Mouse (Mus musculus) layer of hippocampus, postnatal 25 days (tissue): ENCODE measurements around the gene Gm11492. TPM values are rescaled to one million over a fixed set of nuclear protein-coding genes. Genes with fewer than 3 reads are reported as not detected.

Source experiments
- DNase-seq, 2 experiments: peaks; one replicate each; pipeline ENCODE4 v3.0.0; 2022; ENCODE audit warnings: mixed read lengths in 2 of 2, low spot score in 1 of 2; ENCODE audit errors: extremely low spot score in 1 of 2
- total RNA-seq, 2 experiments: library from RNA; stranded (reverse); gene quantifications; 2 replicates each; pipeline ENCODE4 v1.2.3; 2021

The Gm11492 gene
- total RNA-seq, result not detected

DNA sequence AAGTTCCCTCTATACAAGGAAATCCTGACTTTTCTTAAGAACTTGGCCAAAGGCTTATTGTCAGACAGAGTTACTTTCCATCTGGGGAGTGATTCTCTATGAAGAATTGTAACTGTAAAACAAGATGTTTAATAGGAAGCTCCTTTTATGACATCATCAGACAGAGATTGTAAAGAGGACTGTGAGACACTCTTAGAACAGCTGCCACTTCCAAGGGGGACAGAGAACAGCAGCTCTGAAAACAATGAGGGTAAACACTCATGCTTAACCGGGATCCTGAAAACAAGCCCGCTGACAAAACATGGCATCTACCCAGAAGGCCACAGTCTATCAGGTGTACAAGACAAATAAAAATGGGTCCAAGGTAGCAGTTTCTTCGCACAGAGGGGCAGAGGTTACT lies at the start of gene Gm11492:
Gene Gm11492, plus strand, starts transcription at position 153 of the 400 bp plus-strand sequence.
- no peak for DNase-seq

DNA sequence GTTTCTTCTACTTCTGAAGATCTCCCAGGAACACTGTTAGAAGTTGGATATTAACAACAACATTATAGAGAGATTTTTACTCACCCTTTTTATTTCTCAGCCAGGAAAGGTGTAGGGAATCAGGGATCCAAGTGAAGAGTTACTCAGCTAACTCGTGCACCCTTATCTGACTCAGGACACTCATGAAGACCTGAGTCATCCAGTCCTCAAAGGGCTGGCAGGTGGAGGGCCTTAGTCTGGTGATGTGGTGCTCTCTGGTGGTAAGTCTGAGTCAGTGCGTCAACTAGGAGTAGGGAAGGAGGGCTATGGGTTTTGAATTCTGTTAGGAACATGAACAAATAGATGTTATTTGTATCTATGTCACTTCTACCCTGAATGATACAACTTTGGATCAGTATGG lies 47.2 kb upstream of the Gm11492 start:
- DNase-seq, result no peak

DNA sequence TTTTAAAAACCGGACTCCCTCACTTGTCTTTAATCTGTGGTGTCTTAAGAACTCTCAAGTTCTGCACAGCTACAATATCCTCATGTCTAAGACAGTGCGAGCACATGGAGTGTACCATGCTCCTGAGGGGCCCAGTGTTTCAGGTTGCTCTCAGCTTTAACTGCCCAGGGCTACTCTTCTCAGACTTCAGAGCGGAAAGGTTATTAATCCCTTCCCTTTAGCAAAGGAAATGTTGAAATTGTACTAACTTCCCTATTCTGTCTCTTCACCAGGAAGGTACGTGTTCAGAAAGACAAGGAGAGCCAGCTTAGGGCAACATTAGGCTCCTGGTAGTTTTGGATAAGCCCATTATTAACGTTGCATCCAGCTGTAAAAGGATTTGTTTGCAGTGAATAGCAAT lies 43.0 kb upstream of the Gm11492 start:
- no peak for DNase-seq

DNA sequence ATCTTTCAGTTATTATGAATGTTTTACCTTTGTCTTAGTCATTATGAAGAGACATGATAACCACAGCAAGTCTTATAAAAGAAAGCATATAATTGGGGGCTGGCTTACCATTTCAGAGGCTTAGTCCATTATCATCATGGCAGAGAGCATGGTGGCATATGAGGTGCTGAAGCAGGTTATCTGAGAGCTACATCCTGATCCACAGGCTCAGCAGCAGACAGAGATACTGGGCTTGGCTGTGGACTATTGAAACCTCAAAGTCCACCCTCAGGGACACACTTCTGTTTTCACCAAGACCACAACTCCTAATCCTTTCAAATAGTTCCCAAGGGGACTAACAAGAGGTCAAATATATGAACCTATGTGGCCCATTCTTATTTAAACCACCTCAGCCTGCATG lies 42.5 kb upstream of the Gm11492 start:
- no peak for DNase-seq

DNA sequence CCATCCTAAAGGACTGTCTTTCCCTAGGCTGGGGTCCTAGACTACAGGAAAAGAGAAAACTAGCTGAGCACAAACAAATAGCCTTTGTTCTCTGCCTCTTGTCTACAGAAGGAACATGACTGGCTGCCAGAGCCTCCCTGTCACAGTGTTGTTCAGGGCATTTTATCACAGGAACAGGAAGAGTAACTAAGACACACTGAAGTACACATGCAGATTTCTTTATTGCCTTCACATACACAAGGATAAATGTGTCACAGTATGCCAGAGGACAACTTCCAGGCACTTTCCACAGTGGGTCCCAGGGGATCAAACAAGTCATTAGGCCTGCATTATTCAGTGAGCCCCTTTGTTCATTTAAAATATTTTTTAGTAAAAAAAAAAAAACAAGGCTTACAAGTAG lies 41.7 kb upstream of the Gm11492 start:
- no peak for DNase-seq

DNA sequence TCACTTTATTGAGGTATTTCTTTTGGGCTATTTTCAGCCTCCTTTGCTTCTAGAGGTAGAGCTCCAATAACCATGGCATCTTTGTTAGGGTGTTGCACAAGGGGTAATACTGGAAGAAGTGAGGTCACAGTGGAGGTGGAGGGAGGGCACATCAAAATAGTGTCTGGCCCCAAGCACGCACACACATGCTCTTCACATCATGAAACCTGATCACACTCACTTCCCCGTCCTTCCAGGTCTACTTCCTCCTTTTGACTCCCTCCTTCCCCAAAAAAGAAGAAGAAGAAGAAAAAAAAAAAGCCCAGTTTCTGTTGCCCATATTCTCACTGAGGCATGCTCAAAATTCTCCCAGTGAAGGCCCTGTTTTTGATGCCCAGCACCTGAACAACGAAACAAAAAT lies 39.1 kb upstream of the Gm11492 start:
- no peak for DNase-seq

DNA sequence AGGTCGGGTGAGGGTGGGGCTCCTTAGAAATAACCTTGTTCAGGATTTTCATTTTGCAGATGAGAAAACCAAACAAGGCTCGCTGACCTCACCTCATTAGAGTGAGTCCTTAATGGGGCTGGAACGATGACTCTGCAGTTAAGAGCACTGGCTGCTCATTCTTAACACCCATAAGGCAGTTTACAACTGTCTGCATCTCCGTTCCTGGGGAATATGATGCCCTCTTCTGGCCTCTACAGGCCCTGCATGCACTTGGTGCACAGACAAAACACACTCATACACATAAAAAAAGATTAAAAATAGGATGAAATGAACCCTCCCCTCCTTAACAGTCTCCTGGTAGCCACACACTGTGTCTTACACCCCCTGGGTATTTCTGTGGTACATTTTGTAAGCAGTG lies 38.5 kb upstream of the Gm11492 start:
- no peak for DNase-seq

DNA sequence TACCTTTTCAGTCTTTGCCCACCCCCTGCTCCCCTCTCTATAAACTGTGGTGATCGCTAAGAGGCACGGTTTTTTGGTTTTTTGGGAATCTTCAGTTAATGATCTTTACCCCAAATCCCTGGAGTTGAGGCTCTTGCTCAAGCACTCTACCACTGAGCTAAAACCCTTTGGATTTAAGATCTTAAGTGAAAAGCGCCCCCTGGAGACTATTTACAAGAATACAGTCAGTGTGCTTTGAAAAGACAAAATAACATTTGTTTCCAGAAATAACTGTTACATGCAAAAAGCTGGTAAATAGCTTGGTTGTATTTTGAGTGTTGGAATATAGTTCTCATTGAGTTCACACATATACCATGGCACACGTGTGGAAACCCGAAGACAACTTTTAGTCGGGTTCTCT lies 34.8 kb upstream of the Gm11492 start:
- no peak for DNase-seq

DNA sequence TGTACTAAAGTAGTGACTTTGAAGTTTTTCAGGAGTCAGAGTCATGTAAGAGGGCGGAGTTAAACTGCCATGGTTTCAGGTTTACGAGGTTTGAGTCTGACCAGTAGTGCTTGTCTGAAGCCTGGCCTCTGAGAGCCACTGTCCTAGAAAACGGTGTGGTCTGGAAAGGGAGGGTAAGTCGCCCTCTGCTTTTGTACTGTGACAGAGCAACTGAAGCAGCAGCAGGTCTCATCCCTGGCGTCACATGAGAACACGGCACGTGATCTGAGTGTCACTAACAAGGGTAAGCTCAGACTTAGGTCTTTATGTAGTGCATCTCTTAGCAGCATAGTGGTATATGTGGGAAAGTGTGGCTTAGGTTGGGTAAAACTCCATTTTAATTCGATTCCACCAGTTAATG lies 24.2 kb upstream of the Gm11492 start:
- DNase-seq, result no peak

DNA sequence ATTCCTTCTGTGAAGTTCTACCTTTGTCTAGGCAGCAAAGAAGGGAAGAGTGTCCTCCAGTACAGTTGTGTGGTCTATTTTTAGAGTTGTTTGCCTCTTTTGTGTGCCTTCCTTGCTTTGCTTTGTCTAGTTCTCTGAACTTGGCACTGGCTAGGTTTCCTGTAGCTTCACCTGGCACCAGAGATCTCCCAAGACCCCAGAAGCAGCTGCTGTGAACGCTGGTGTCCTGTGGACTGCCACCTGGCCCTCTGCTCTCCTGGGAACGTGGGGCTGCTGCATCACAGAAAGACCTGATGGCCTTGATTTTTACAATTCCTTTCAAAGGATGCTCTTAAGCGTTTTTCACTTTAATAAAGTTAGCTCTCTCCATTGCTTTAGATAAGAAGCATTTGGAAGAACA lies 23.5 kb upstream of the Gm11492 start:
- DNase-seq, result no peak

DNA sequence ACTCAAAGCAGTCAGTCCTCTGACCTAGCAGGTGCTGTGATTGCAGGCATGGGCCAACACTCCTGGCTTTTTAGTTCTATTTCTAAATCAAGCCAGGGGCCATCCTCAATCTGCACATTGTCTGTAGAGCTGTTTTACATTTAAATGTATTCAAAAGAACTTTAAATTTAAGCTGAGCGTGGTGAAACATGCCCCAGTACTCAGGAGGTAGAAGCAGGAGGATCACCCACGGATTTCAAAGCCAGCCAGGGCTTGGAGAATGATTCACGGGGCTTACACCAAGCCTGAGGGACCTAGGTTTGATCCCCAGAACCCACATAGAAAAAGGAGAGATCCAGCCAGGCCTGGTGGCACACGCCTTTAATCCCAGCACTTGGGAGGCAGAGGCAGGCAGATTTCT lies 13.1 kb upstream of the Gm11492 start:
- no peak for DNase-seq

DNA sequence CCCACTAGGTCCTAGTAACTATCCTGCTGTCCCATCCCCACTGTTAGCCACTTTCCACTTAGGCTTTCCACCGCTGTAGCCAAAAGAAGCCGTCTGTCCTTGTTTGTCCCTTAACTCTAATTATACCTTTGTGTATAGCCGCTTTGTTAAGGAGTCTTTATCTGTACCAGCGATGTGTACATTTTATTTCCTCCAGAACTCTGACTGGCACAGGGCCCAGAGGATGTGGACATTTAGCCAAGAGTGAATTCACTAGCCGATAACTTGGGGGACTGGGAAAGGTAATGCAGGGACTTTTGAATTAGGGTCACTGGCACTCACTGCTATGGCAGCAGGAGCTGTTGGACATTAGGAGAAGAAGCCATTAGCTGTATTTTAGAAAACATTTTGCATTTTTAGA lies 12.1 kb upstream of the Gm11492 start:
- no peak for DNase-seq

DNA sequence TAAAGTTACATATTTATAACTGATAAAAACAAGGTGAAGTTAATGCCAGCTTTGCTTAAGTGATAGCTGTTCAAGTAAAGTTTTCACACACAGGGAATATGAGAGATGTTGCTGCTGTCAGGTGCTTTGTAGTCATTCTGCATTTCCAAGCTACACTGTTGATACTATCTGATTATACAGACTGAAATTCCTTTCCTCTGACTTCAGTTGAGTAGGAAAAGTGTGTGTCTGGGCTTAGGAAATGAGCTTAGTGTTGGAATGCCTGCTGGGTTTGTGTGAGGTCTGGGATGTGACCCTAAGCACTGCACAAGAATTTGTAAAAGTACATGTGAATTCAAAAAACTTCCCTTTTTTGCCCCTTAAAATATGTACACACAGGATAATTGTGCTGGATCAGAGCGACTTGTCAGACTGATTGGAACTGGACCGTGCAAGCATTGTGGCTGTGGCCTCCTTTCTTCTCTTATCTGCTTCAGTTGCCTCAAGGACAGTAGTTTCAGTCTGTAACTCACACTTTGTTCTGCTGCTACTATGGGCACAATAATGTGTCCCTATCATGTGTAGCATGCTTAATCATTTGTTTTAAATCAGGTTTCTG lies 11.2 kb upstream of the Gm11492 start:
- DNase-seq, result no peak

DNA sequence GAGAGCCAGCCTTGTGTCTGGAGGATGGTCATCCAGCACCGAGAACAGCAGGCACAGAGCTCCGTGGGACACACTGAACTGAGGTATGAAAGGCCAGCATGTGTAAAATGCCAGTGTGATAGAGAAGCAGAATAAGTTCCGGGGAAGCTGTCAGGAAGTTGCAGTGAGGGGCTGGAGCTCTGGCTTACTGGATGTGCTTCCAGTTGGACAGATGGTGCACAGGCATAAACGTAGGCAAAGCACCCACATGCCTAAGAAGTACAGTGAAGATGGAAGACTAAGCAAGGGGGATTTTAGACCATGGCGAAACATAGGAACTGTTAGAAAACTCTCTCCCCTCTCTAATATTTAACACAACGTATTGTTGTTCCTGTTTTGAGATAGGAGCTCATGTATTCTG lies 5.2 kb upstream of the Gm11492 start:
- no peak for DNase-seq

DNA sequence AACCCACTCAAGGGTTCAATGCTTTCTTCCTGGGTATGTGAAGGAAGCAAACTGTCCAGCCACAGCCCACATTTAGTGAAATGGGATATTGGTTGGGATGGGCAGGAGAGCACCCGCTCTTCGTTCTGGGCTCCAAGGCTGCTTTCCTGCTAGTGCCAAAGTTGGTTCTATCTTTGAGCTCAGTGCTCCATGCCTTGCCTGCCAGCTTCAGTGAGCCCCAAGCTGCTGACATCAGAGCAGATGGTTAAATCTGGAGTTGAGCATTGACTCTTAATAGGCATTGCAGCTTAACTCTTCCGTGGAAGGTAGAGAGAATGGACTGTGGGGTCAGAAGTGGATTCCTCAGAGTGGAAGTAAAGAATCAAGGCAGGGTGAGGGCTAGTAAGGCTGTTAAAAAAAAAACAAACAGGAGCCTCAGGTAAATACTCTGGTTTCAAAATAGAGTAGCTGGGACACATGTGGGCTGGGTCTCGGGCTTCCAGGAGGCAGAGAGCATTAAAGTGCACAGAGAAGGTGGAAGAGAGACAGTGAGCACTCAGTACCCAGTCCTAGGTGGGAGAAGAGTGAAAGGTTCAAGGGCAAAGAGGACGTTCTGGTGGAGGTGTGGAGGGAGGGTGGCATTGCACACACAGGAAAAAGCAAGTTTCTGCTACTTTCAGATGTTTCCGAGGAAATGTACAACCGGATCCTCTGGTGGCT lies 2.0 kb downstream of the Gm11492 start, which contains the start of gene Sept4:
Gene Sept4, plus strand, starts transcription at position 649 of the 699 bp plus-strand sequence.
- DNase-seq, result no peak

DNA sequence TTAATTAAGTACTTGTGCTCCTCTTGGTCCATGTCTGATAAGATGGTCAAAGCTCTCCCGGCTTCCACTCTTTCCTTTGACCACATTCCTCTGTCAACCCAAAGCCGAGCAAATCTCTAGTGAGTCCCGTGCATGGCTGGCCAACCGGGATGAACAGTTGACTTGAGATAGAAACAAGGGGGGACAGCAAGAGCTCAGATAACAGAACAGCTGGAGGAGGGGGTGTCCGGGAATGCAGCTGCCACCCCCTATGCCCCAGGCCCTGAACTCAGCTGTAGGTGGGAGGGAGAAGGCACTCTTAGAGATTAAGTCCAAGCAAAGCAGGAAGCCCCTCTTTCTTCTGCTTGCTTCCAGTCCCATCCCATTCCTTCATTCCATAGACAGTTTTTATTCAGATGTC lies 4.3 kb downstream of the Gm11492 start:
- DNase-seq, result no peak

DNA sequence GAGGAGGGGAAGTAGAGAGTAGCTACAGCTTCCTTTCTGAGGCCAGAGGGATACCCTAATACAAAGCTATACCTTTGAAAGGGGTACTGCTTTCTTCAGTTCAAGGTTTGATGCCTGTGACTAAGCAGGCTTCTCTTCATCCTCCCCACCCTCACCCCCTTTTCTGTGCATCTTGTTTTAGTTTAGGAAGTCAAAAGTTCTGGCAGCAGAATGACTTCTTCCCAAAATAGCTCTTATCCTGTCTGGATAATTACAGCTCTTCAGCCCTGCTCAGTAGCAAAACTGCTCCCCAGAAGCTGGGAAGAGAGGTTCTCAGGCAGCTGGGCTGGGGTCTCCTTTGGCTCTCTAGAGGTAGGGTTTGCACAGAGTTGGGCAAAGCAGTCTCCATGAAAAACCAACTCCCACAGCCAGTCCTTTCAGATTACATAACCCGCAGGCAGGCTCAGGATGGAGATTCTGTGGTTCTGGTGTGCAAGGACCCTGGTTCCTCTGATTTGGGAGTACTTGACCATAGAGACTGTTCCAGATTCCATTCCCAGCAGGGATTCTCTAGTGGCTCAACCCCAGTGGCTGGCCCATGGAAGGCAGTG lies 5.0 kb downstream of the Gm11492 start:
- no peak for DNase-seq

DNA sequence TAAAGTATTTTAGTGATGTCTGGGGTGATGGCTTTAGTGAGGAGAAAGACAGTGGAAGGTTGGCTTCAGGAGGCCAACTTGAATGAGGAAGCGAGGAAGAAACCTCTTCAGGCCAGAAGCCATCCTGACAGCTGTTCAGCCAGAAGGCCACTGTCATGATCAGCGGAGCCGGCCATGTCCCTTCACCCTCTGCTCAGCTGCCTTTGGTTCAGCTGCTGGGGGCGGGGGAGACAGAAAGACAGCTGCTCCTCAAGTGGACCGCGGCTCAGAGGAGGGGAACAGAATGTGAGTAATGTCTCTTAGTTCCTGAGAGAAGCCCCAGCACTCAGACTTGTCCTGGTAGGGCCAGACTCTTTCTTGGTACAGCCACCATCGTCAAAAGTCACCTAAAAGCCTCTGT lies 7.3 kb downstream of the Gm11492 start:
- no peak for DNase-seq

DNA sequence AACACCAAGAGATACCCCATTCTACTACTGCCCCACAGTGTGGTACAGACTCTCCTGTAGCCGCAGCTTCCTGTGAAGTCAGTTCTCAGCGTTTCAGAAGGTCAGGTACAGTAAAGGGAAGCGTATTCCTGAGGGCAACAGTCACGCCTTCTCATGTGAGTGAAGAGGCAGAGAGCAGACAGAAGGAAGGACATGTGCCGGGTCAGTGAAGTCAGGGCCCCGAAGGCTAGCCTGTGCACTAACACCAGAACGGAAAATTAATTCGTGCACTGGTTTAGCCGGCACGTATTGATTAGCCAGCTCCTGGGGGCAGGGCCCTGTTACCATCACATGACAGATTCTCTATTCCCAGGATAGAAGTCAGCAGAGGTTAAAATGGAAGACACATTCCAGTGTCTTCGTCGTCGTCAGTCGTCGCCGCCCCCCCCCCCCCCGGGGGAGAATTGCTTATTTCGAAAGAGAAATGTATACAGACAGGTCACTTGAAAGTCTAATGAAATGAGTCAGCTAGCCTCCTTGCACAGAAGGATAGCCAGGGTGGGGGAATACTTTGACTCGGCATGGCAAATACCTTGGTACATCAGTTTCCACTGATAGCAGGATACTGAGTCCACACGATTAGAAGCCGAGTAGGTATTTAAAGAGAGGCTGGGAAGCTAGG lies 8.2 kb downstream of the Gm11492 start:
- DNase-seq, result no peak

DNA sequence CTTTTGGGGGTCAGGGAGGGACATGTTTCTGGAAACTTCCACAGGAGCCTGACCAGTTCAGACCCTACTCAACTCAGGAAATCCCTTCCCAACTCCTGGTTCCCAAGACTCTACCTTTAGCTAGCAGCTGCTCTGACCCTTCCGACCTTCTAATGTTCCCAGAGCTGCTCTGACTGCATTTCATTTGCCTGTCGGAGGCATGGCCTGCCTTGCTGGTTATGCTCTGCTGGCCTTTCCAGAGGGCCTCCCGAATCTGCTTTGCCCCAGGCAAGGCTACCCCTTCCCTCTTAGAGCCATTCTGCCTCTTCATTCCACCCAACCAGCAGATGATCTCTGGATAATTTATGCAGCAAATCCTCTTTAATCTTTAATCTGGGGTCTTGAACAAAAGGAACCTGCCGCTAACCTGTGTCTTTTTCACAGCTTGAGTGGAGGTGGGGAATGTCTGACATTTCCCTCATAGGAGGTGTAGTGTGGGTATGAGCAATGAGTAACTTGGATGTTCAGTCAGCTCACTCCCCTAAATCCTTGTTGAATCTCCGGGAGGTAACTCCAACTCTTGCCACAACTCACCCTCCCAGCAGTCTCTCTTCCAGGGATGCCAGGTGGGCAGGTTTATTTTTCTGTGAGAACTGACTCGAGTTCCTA lies 11.3 kb downstream of the Gm11492 start:
- DNase-seq, result no peak
